Mouse (Mus musculus): ENCODE measurements around the gene Celsr3. TPM values are rescaled to one million over a fixed set of nuclear protein-coding genes. Genes with fewer than 3 reads are reported as not detected.

The Celsr3 gene
- total RNA-seq (2021), result under 1 TPM in 1 of 2 experiments, not detected in 1; 0.05 TPM
- long read RNA-seq, experiment 1, result 0 reads
- long read RNA-seq, experiment 2, result 0 reads

GRCm38 (mm10) chr9:108825820-108826699 lies at the start of gene Celsr3:
TSS of gene Celsr3 (plus strand) at chr9:108826320.
- no peak within 1 kb of the TSS for H3K27ac ChIP-seq
- DNase-seq, result no peak
- H3K4me3 ChIP-seq, result peak within 1 kb of the TSS; percentile 61
- intact Hi-C loops (cut with DNase I), result no loop called here
- no peak for TF ChIP-seq CTCF (IDR thresholded peaks at IDR 0.05)

DNA sequence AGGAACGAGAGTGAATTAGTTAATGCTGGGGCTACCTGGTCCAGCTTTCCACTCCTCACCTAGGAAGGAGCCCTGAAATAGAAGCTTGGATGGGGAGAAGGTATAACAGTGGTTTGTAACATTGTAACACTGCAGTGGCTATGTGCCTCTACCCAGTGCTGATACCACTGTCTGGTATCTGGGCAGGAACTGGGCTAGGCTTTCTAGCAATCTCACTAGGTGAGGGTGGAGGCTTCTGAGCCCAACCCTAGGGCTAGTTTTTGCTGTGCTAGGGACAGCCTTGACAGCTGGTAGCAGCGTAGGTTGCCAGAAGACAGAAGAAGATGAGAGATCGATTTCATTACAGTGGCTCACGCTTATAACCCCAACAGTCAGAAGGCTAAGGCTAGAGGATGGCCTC lies 49.5 kb upstream of the Celsr3 start:
- H3K27ac ChIP-seq, result no peak overlapping the region
- intact Hi-C loops (cut with DNase I), result no loop called here
- TF ChIP-seq CTCF (IDR thresholded peaks at IDR 0.05), result no peak
- DNase-seq, result no peak
- H3K4me3 ChIP-seq, result no peak overlapping the region

- no peak overlapping the region for H3K27ac ChIP-seq
- intact Hi-C loops (cut with DNase I), result no loop called here
- DNase-seq, result no peak
- H3K4me3 ChIP-seq, result no peak overlapping the region
- no peak for TF ChIP-seq CTCF (IDR thresholded peaks at IDR 0.05)
Observed at GRCm38 (mm10) chr9:108777276-108777675, 48.8 kb upstream of the Celsr3 start.

DNA sequence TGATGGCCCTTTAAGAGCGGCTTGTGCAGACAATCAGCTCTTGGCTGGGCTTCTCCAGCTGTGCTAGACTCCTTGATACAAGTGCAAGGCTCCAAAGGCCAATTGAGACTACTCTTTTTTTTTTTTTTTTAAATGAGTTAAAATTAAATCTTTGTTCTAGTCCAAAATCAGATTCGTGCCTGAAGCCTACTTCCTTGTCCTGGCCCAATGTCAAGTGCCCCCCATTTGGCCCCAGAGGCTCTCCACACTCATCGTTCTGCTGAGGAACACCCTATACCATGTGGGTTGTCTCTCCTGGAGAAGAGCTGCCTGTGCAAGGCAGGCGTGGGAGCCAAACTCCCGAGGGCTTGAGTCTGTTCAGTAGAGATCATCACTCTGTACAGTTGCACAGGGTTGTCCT lies 45.2 kb upstream of the Celsr3 start:
- DNase-seq, result no peak
- Histone ChIP-seq H3K27ac (no peak overlapping the region), H3K4me3 (no peak overlapping the region)
- no peak for TF ChIP-seq CTCF (IDR thresholded peaks at IDR 0.05)
- intact Hi-C loops (cut with DNase I), result no loop called here

DNA sequence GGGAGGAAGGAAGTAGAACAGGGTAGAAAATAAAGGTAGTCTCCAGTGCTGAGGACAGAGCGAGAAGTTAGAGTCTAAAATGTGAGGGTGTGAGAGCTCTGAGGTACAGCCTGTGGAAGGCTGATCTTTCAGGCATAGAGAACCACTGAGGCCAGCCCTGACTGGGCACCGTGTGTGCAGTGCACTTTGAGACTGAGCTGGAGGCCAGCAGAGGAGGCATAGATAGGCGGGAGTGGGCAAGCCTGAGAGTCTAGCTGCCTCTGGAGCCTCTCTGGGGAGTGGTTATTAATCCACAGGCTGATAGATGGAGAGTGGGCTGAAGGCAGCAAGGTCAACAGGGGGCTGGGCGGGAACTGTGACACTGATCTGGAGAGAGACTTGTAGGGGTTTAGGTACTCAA lies 44.2 kb upstream of the Celsr3 start:
- intact Hi-C loops (cut with DNase I), result no loop called here
- no peak for TF ChIP-seq CTCF (IDR thresholded peaks at IDR 0.05)
- DNase-seq, result no peak
- no peak overlapping the region for H3K4me3 ChIP-seq
- no peak overlapping the region for H3K27ac ChIP-seq

DNA sequence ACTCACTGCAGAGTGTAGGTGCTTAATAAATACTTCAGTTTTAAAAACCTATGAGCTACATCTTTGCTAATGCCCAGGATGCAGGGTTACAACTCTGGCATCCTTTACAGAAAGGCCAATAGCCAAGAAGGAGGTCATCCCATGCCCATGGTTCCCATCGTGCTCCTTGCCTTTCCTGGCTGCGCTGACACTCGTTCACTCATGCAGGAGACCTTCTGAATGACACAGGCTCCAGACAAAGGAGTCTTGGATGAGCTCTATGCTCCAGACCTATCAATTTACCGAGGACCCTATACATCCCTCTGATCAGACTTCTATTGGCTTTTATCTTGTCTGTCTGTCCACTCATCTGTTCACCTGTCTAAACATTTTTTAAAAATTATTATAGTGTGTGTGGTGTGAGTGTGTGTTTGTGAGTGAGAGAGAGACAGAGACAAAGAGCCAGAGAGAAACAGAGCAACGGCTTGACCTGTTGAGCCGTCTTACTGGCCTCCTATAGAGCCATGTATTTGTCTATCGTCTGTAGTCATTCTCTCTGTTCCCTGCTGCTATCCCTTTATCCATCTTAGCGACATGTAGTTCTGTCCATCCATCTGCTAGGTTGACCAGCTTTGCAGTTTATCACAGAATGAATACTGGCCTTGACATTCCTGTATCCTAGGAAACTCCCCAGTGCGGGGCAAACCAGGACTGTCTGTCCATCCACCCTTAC lies 43.1 kb upstream of the Celsr3 start:
- H3K4me3 ChIP-seq, result peak overlapping the region; percentile 88
- H3K27ac ChIP-seq, result peak overlapping the region; percentile 94
- no peak for DNase-seq
- intact Hi-C loops (cut with DNase I), result no loop called here
- no peak for TF ChIP-seq CTCF (IDR thresholded peaks at IDR 0.05)

DNA sequence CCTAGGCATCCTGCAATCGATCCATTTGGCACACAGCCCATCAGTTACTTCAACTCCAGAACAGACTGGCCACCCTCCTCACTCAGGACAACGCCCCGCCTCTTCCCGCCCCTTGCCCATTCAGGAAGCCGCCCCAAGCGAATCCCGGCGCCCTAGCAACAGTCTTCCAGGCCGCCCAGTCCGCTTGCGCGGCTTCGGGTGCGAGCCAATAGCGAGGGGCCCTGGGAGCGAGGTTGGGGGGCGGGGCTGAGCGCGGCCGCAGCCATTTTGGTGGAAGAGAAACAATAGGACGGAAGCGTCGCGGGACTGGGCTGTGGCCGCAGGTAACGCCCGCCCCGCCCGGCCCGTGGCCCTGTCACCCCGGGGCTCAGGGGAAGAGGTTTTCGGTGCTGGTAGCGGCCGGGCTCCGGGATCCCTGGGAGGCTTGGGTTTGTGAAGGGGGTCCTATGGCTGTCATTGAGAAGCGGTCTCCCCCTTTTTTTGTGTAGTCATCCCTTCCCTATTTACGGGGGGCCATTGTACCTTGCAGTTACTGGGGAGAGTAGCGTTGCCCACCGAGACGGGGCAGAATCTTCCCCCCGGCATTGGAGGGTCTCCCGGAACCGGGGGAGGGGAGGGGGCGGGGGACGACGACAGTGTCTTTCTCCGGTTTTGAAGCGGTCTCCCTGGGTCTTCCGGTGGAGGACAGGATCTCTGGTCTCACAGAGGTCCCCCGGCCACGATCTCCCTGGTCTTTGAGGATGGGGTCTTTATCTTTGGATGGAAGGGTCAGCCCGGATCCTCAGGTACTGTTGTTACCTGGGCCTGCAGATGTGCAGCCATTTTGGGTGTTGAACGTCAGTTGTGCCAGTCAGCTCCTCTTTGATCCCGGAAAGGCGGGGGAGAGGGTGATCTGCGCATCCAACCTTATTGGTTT lies 42.3 kb upstream of the Celsr3 start, which contains the start of gene Ip6k2:
Gene Ip6k2, plus strand, starts transcription at position 249 of the 916 bp plus-strand sequence.
- intact Hi-C loops (cut with DNase I), result no loop called here
- DNase-seq, result peak; percentile 97
- Histone ChIP-seq H3K4me3 (peak within 1 kb of the TSS; percentile 88), H3K27ac (peak within 1 kb of the TSS; percentile 94)
- TF ChIP-seq CTCF (IDR thresholded peaks at IDR 0.05), result no peak

DNA sequence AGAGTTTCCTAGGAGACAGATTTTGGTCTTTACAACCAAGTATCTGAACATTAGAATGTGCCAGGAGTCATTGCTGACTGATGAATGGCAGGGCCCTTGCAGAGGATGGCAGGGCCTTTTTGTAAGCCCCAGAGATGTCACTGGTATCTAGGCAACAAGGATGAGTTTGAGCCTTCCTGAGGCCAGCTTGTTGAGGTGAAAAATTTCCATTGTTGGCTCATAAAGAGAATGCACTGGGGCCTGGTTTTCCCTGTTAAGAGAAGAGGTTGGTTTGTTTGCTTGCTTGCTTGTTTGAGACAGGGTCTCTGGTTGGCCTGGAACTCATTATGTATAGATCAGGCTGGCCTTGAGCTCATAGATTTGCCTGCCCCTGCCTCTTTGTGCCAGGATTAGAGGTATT lies 40.7 kb upstream of the Celsr3 start:
- TF ChIP-seq CTCF (IDR thresholded peaks at IDR 0.05), result no peak
- no peak for DNase-seq
- peak overlapping the region; percentile 88 for H3K4me3 ChIP-seq
- peak overlapping the region; percentile 35; the same call in 1 of the 2 replicates for H3K27ac ChIP-seq
- intact Hi-C loops (cut with DNase I), result no loop called here

- Histone ChIP-seq H3K4me3 (0 out of 2 replicates have a peak overlapping the region, but pooled peaks have one; percentile 13), H3K27ac (peak overlapping the region; percentile 59; the same call in 1 of the 2 replicates)
- no peak for DNase-seq
- TF ChIP-seq CTCF (IDR thresholded peaks at IDR 0.05), result no peak
- intact Hi-C loops (cut with DNase I), result no loop called here
Observed at GRCm38 (mm10) chr9:108786494-108786893, 39.6 kb upstream of the Celsr3 start.

DNA sequence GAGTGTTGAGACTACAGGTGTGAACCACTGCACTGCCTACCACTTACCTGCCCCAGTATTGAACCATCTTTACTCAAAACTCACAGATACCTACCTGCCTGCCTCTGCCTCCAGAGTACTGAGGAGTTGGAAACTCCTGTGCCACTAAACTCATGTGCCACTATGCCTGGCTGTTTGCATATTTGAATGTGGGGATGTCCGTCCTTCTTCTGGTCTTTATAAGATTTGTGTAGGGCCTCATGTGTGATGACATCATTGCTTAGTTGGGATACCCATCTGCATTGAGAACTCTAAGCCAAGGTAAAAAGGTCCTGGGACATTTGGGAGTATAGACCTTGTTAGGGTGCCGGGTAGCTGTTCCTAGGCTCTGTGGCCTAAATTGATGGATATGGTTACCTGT lies 39.0 kb upstream of the Celsr3 start:
- H3K4me3 ChIP-seq, result no peak overlapping the region
- no peak for DNase-seq
- intact Hi-C loops (cut with DNase I), result no loop called here
- peak overlapping the region; percentile 59 for H3K27ac ChIP-seq
- no peak for TF ChIP-seq CTCF (IDR thresholded peaks at IDR 0.05)

GRCm38 (mm10) chr9:108788713-108789112 lies 37.4 kb upstream of the Celsr3 start:
- no peak for TF ChIP-seq CTCF (IDR thresholded peaks at IDR 0.05)
- DNase-seq, result no peak
- no peak overlapping the region for H3K27ac ChIP-seq
- H3K4me3 ChIP-seq, result no peak overlapping the region
- intact Hi-C loops (cut with DNase I), result no loop called here

- intact Hi-C loops (cut with DNase I), result no loop called here
- no peak for TF ChIP-seq CTCF (IDR thresholded peaks at IDR 0.05)
- DNase-seq, result no peak
- H3K27ac ChIP-seq, result no peak overlapping the region
- no peak overlapping the region for H3K4me3 ChIP-seq
Observed at GRCm38 (mm10) chr9:108792307-108792706, 33.8 kb upstream of the Celsr3 start.
